Mouse (Mus musculus): ENCODE data around the gene Rab4a. TPM values are rescaled to one million over a fixed set of nuclear protein-coding genes. Genes with fewer than 3 reads are reported as not detected.
A peak's percentile ranks its signal among the peaks of the same experiment; 100 is the strongest.

Rab4a gene
- polyA plus RNA-seq, 1 experiment = 19.7 TPM

- Histone ChIP-seq H3K27me3 (ENCODE audit: control insufficient read depth, insufficient read depth, insufficient read length) (no peaks in the 10 kb centered on the region), H3K79me3 (ENCODE audit: low read depth) (no peaks in the 10 kb centered on the region), H3K79me2 (ENCODE audit: control insufficient read depth, insufficient read depth) (no peaks in the 10 kb centered on the region), H3K36me3 (ENCODE audit: control insufficient read depth, insufficient read depth) (peaks cover 12% of the 10 kb centered on the region), H3K4me3 (ENCODE audit: insufficient read depth, poor library complexity, severe bottlenecking) (no peak overlapping the region), H3ac (ENCODE audit: control insufficient read depth, insufficient read length, low read depth) (no peak overlapping the region)
- TF ChIP-seq CTCF (IDR thresholded peaks at IDR 0.05; ENCODE audit: control insufficient read depth, insufficient read depth, insufficient read length) (no peak), USF1 (IDR thresholded peaks at IDR 0.05; ENCODE audit: low read depth) (no peak), MYOD1 (IDR thresholded peaks at IDR 0.05; ENCODE audit: control insufficient read depth, insufficient read length, low read depth) (no peak), MAX (IDR thresholded peaks at IDR 0.05) (no peak), CEBPB (IDR thresholded peaks at IDR 0.05; ENCODE audit: low read depth) (no peak), FOSL1 (IDR thresholded peaks at IDR 0.05; ENCODE audit: insufficient read depth, low read length, poor library complexity, severe bottlenecking) (no peak), MYOG (IDR thresholded peaks at IDR 0.05; ENCODE audit: control insufficient read depth, extremely low read depth, insufficient read length) (no peak)
These were observed 30.6 kb downstream of the Rab4a start for GRCm38 (mm10) chr8:123836354-123836753.

GRCm38 (mm10) chr8:123838496-123838895 is 32.7 kb downstream of the Rab4a start:
- H3K27me3 ChIP-seq (ENCODE audit: control insufficient read depth, insufficient read depth, insufficient read length) = no peaks in the 10 kb centered on the region
- no peaks in the 10 kb centered on the region for H3K79me2 ChIP-seq (ENCODE audit: control insufficient read depth, insufficient read depth)
- H3K79me3 ChIP-seq (ENCODE audit: low read depth) = no peaks in the 10 kb centered on the region
- no peak for TF ChIP-seq MYOD1 (IDR thresholded peaks at IDR 0.05; ENCODE audit: control insufficient read depth, insufficient read length, low read depth)
- TF ChIP-seq CEBPB (IDR thresholded peaks at IDR 0.05; ENCODE audit: low read depth) = no peak
- no peak overlapping the region for H3ac ChIP-seq (ENCODE audit: control insufficient read depth, insufficient read length, low read depth)
- H3K36me3 ChIP-seq (ENCODE audit: control insufficient read depth, insufficient read depth) = peaks cover 17% of the 10 kb centered on the region
- H3K4me3 ChIP-seq (ENCODE audit: insufficient read depth, poor library complexity, severe bottlenecking) = no peak overlapping the region

- Histone ChIP-seq H3K4me3 (ENCODE audit: insufficient read depth, poor library complexity, severe bottlenecking) (no peak overlapping the region), H3K36me3 (ENCODE audit: control insufficient read depth, insufficient read depth) (peaks cover 10% of the 10 kb centered on the region), H3K79me3 (ENCODE audit: low read depth) (no peaks in the 10 kb centered on the region), H3K27me3 (ENCODE audit: control insufficient read depth, insufficient read depth, insufficient read length) (no peaks in the 10 kb centered on the region), H3K79me2 (ENCODE audit: control insufficient read depth, insufficient read depth) (no peaks in the 10 kb centered on the region), H3ac (ENCODE audit: control insufficient read depth, insufficient read length, low read depth) (no peak overlapping the region)
- peak; percentile 68 for TF ChIP-seq CEBPB (IDR thresholded peaks at IDR 0.05; ENCODE audit: low read depth)
- TF ChIP-seq FOSL1 (IDR thresholded peaks at IDR 0.05; ENCODE audit: insufficient read depth, low read length, poor library complexity, severe bottlenecking) = no peak
These were observed 35.0 kb downstream of the Rab4a start for GRCm38 (mm10) chr8:123840578-123841345.

GRCm38 (mm10) chr8:123842086-123842485 is 36.3 kb downstream of the Rab4a start:
- H3K79me3 ChIP-seq (ENCODE audit: low read depth) = no peaks in the 10 kb centered on the region
- TF ChIP-seq MYOG (IDR thresholded peaks at IDR 0.05; ENCODE audit: control insufficient read depth, extremely low read depth, insufficient read length) (no peak), CEBPB (IDR thresholded peaks at IDR 0.05; ENCODE audit: low read depth) (no peak), MAX (IDR thresholded peaks at IDR 0.05) (no peak), MYOD1 (IDR thresholded peaks at IDR 0.05; ENCODE audit: control insufficient read depth, insufficient read length, low read depth) (no peak), USF1 (IDR thresholded peaks at IDR 0.05; ENCODE audit: low read depth) (no peak), CTCF (IDR thresholded peaks at IDR 0.05; ENCODE audit: control insufficient read depth, insufficient read depth, insufficient read length) (no peak), FOSL1 (IDR thresholded peaks at IDR 0.05; ENCODE audit: insufficient read depth, low read length, poor library complexity, severe bottlenecking) (no peak)
- H3K27me3 ChIP-seq (ENCODE audit: control insufficient read depth, insufficient read depth, insufficient read length) = no peaks in the 10 kb centered on the region
- no peak overlapping the region for H3ac ChIP-seq (ENCODE audit: control insufficient read depth, insufficient read length, low read depth)
- H3K79me2 ChIP-seq (ENCODE audit: control insufficient read depth, insufficient read depth) = no peaks in the 10 kb centered on the region
- peaks cover 10% of the 10 kb centered on the region for H3K36me3 ChIP-seq (ENCODE audit: control insufficient read depth, insufficient read depth)
- no peak overlapping the region for H3K4me3 ChIP-seq (ENCODE audit: insufficient read depth, poor library complexity, severe bottlenecking)

GRCm38 (mm10) chr8:123844341-123844740 is 38.6 kb downstream of the Rab4a start:
- Histone ChIP-seq H3K79me3 (ENCODE audit: low read depth) (no peaks in the 10 kb centered on the region), H3K27me3 (ENCODE audit: control insufficient read depth, insufficient read depth, insufficient read length) (no peaks in the 10 kb centered on the region), H3K36me3 (ENCODE audit: control insufficient read depth, insufficient read depth) (peaks cover 10% of the 10 kb centered on the region), H3K79me2 (ENCODE audit: control insufficient read depth, insufficient read depth) (no peaks in the 10 kb centered on the region), H3ac (ENCODE audit: control insufficient read depth, insufficient read length, low read depth) (no peak overlapping the region), H3K4me3 (ENCODE audit: insufficient read depth, poor library complexity, severe bottlenecking) (no peak overlapping the region)
- no peak for TF ChIP-seq MAX (IDR thresholded peaks at IDR 0.05)
- no peak for TF ChIP-seq FOSL1 (IDR thresholded peaks at IDR 0.05; ENCODE audit: insufficient read depth, low read length, poor library complexity, severe bottlenecking)
- no peak for TF ChIP-seq USF1 (IDR thresholded peaks at IDR 0.05; ENCODE audit: low read depth)
- no peak for TF ChIP-seq CTCF (IDR thresholded peaks at IDR 0.05; ENCODE audit: control insufficient read depth, insufficient read depth, insufficient read length)
- no peak for TF ChIP-seq CEBPB (IDR thresholded peaks at IDR 0.05; ENCODE audit: low read depth)
- TF ChIP-seq MYOG (IDR thresholded peaks at IDR 0.05; ENCODE audit: control insufficient read depth, extremely low read depth, insufficient read length) = no peak
- TF ChIP-seq MYOD1 (IDR thresholded peaks at IDR 0.05; ENCODE audit: control insufficient read depth, insufficient read length, low read depth) = no peak

- TF ChIP-seq MYOG (IDR thresholded peaks at IDR 0.05; ENCODE audit: control insufficient read depth, extremely low read depth, insufficient read length) (no peak), CEBPB (IDR thresholded peaks at IDR 0.05; ENCODE audit: low read depth) (no peak), MYOD1 (IDR thresholded peaks at IDR 0.05; ENCODE audit: control insufficient read depth, insufficient read length, low read depth) (no peak), MAX (IDR thresholded peaks at IDR 0.05) (no peak), FOSL1 (IDR thresholded peaks at IDR 0.05; ENCODE audit: insufficient read depth, low read length, poor library complexity, severe bottlenecking) (no peak), USF1 (IDR thresholded peaks at IDR 0.05; ENCODE audit: low read depth) (no peak), CTCF (IDR thresholded peaks at IDR 0.05; ENCODE audit: control insufficient read depth, insufficient read depth, insufficient read length) (no peak)
- Histone ChIP-seq H3K4me3 (ENCODE audit: insufficient read depth, poor library complexity, severe bottlenecking) (no peak overlapping the region), H3K79me2 (ENCODE audit: control insufficient read depth, insufficient read depth) (no peaks in the 10 kb centered on the region), H3K36me3 (ENCODE audit: control insufficient read depth, insufficient read depth) (peaks cover 10% of the 10 kb centered on the region), H3ac (ENCODE audit: control insufficient read depth, insufficient read length, low read depth) (no peak overlapping the region), H3K27me3 (ENCODE audit: control insufficient read depth, insufficient read depth, insufficient read length) (no peaks in the 10 kb centered on the region), H3K79me3 (ENCODE audit: low read depth) (no peaks in the 10 kb centered on the region)
These were observed 39.3 kb downstream of the Rab4a start for GRCm38 (mm10) chr8:123845114-123845513.

Data from C2C12 (cell line).